Mouse (Mus musculus) heart, embryonic 14.5 days (tissue): ENCODE data around the gene Fam53b. TPM values are rescaled to one million over a fixed set of nuclear protein-coding genes. Genes with fewer than 3 reads are reported as not detected.

ENCODE experiments used
- ATAC-seq: fragments of 200-750 bp; cut with Nextera tagmentation; 2 replicates; pipeline ENCODE4 v1.8.0; 2017; ENCODE audit warnings: low read depth, moderate TSS enrichment; ENCODE audit not compliant: insufficient number of reproducible peaks, insufficient read depth, low FRiP score
- H3K27ac ChIP-seq, 2 experiments: fragments of 200-500 bp in 1 of 2; fragments of 300-500 bp in 1 of 2; sonication (generic) in 1 of 2; replicated peaks in 1 of 2; 2 replicates each; pipeline ENCODE4 v1.5.1; 2012 to 2014; ENCODE audit warnings: low read depth in 2 of 2, low read length in 2 of 2, control low read depth in 1 of 2, mild to moderate bottlenecking in 1 of 2, mixed read lengths in 1 of 2; ENCODE audit not compliant: control insufficient read depth in 1 of 2, insufficient read depth in 1 of 2
- H3K27me3 ChIP-seq: fragments of 300-500 bp; sonication (generic); 2 replicates; pipeline ENCODE4 v1.6.1; 2014; ENCODE audit warnings: mild to moderate bottlenecking, low read length, control low read depth; ENCODE audit not compliant: control insufficient read depth, insufficient read depth
- H3K36me3 ChIP-seq: fragments of 300-500 bp; sonication (generic); 2 replicates; pipeline ENCODE4 v1.6.1; 2014; ENCODE audit warnings: mild to moderate bottlenecking, control low read depth, low read length, mixed read lengths; ENCODE audit not compliant: control insufficient read depth, insufficient read depth
- H3K4me1 ChIP-seq, 2 experiments: fragments of 200-500 bp in 1 of 2; fragments of 300-500 bp in 1 of 2; sonication (generic) in 1 of 2; 2 replicates each; pipeline ENCODE4 v1.6.1; 2012 to 2014; ENCODE audit warnings: low read length in 2 of 2, control low read depth in 1 of 2, mixed read lengths in 1 of 2; ENCODE audit not compliant: control insufficient read depth in 2 of 2, insufficient read depth in 2 of 2
- H3K4me2 ChIP-seq: fragments of 300-500 bp; sonication (generic); 2 replicates; pipeline ENCODE4 v1.6.1; 2014; ENCODE audit warnings: mild to moderate bottlenecking, low read length
- H3K4me3 ChIP-seq, 2 experiments: fragments of 200-500 bp in 1 of 2; fragments of 300-500 bp in 1 of 2; sonication (generic) in 1 of 2; 2 replicates each; pipeline ENCODE4 v1.5.1; 2012 to 2014; ENCODE audit warnings: low read length in 2 of 2, mild to moderate bottlenecking in 2 of 2, control low read depth in 1 of 2, low read depth in 1 of 2, moderate library complexity in 1 of 2; ENCODE audit not compliant: control insufficient read depth in 1 of 2, insufficient read depth in 1 of 2
- H3K9ac ChIP-seq: fragments of 300-500 bp; sonication (generic); 2 replicates; pipeline ENCODE4 v1.6.1; 2014; ENCODE audit warnings: mild to moderate bottlenecking, low read length
- H3K9me3 ChIP-seq: fragments of 300-500 bp; sonication (generic); 2 replicates; pipeline ENCODE4 v1.6.1; 2016; ENCODE audit warnings: low read length, control low read depth; ENCODE audit not compliant: control insufficient read depth
- WGBS: fragments of 180-500 bp; shearing (Covaris S2); extraction: QIAGEN DNeasy Blood & Tissue Kit; methylation state at CpG from one replicate; pipeline ENCODE4 v1.1.7; 2014; 5-methylcytosine and 5-hydroxymethylcytosine counted together
- polyA plus RNA-seq: library from polyadenylated mRNA; unstranded; fragments of >200 nt; fragmentation: Nextera tagmentation; extraction: Ambion mirVana; gene quantifications from 2 replicates; pipeline ENCODE4 v1.2.1, GENCODE M21; 2014

Fam53b gene
- polyA plus RNA-seq, 1 experiment from 2014 or later: 15.4 TPM

DNA sequence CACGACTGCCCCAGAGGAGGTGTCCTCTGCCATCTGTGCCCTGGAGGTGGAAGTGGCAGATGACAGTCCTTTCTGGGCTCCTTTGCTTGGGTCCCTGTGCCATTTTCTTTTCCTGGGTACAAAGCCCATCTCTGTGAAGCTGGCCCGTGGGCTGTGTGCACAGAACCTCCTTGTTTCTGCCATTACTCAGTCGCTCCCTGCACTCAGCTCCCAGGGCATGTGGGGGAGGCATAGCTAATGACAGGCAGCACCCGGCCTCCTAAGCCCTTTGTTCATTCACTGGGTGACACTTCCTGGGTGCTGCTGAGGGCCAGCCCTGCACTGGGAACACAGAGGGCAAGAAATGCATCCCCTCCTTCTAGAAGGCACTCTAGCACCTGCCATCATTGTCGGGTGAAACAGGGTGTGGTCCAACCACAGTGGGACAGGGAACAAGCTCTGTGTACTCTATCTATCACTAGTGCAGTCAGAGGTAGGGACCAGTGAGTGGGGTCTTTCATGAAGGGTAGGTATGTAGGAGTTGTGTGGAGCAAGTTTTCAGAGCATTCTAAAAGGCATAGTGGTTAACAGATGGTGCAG, 111.1 kb downstream of the Fam53b start:
- Histone ChIP-seq H3K4me1 (peaks cover 3 to 8% of the 10 kb centered on the region in 2 experiments; a peak in 2 of 4 replicates), H3K36me3 (no peaks in the 10 kb centered on the region), H3K27ac (no peak overlapping the region), H3K9ac (no peak overlapping the region), H3K9me3 (no peaks in the 10 kb centered on the region), H3K27me3 (no peaks in the 10 kb centered on the region), H3K4me2 (no peak overlapping the region), H3K4me3 (no peak overlapping the region)
- WGBS: 78% methylated on average over 5 of the region's 5 CpGs
- no peak for ATAC-seq

- Histone ChIP-seq H3K27ac (no peak overlapping the region), H3K4me1 (peaks cover 3 to 8% of the 10 kb centered on the region in 2 experiments; a peak in 2 of 4 replicates), H3K36me3 (no peaks in the 10 kb centered on the region), H3K27me3 (no peaks in the 10 kb centered on the region), H3K9ac (no peak overlapping the region), H3K9me3 (no peaks in the 10 kb centered on the region), H3K4me2 (no peak overlapping the region), H3K4me3 (no peak overlapping the region)
- no peak for ATAC-seq
- WGBS: 86% methylated on average over 3 of the region's 3 CpGs
Measured at GRCm38 (mm10) chr7:132702024-132702423, 111.7 kb downstream of the Fam53b start.

- peaks cover 3 to 8% of the 10 kb centered on the region in 2 experiments; a peak in 2 of 4 replicates for H3K4me1 ChIP-seq
- no peaks in the 10 kb centered on the region for H3K36me3 ChIP-seq
- H3K9ac ChIP-seq: no peak overlapping the region
- H3K27ac ChIP-seq: no peak overlapping the region
- WGBS: 76% methylated on average over 3 of the region's 3 CpGs
- H3K4me2 ChIP-seq: no peak overlapping the region
- no peaks in the 10 kb centered on the region for H3K27me3 ChIP-seq
- no peaks in the 10 kb centered on the region for H3K9me3 ChIP-seq
- ATAC-seq: no peak
- no peak overlapping the region for H3K4me3 ChIP-seq
Measured at GRCm38 (mm10) chr7:132701412-132701811, 112.3 kb downstream of the Fam53b start.

GRCm38 (mm10) chr7:132700107-132700506, 113.6 kb downstream of the Fam53b start:
- no peak overlapping the region for H3K9ac ChIP-seq
- H3K9me3 ChIP-seq: no peaks in the 10 kb centered on the region
- no peak overlapping the region for H3K27ac ChIP-seq
- H3K4me2 ChIP-seq: no peak overlapping the region
- ATAC-seq: no peak
- H3K4me3 ChIP-seq: no peak overlapping the region
- H3K27me3 ChIP-seq: no peaks in the 10 kb centered on the region
- H3K4me1 ChIP-seq: peaks cover 3 to 8% of the 10 kb centered on the region in 2 experiments; a peak in 2 of 4 replicates
- WGBS: 79% methylated on average over 4 of the region's 4 CpGs
- H3K36me3 ChIP-seq: no peaks in the 10 kb centered on the region

DNA sequence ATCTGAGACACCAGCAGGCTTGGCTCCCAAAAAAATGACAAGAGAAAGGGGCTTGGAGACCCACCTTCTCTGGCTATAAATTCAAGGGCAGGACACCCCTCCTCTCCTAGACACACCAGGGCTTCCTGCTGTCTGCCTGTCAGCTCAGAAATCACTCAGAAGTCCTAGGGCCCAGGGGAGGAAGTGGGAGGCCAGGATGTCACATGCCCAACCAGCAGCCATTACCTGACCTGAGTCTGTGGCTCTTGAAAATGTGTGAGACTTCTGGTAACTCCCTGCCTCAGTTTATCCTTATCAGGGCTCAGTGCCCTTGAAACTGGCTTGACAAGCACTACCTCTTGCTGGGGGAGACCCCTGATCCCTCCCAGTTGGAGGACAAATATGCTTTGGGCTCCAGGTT, 114.0 kb downstream of the Fam53b start:
- Histone ChIP-seq H3K9ac (no peak overlapping the region), H3K27ac (no peak overlapping the region), H3K27me3 (no peaks in the 10 kb centered on the region), H3K4me1 (peaks cover 3 to 8% of the 10 kb centered on the region in 2 experiments; a peak in 2 of 4 replicates), H3K4me3 (no peak overlapping the region), H3K4me2 (no peak overlapping the region), H3K9me3 (peaks cover 2% of the 10 kb centered on the region; the same call in 1 of the 2 replicates), H3K36me3 (no peaks in the 10 kb centered on the region)
- ATAC-seq: no peak

- no peak overlapping the region for H3K4me3 ChIP-seq
- 78% methylated on average over 4 of the region's 4 CpGs for WGBS
- peaks cover 3% of the 10 kb centered on the region; the same call in 1 of the 2 replicates for H3K9me3 ChIP-seq
- no peak overlapping the region for H3K27ac ChIP-seq
- ATAC-seq: no peak
- H3K4me1 ChIP-seq: peaks cover 3 to 8% of the 10 kb centered on the region in 2 experiments; a peak in 2 of 4 replicates
- no peaks in the 10 kb centered on the region for H3K27me3 ChIP-seq
- no peak overlapping the region for H3K4me2 ChIP-seq
- H3K9ac ChIP-seq: no peak overlapping the region
- H3K36me3 ChIP-seq: no peaks in the 10 kb centered on the region
Measured at GRCm38 (mm10) chr7:132699165-132699564, 114.5 kb downstream of the Fam53b start.

GRCm38 (mm10) chr7:132698737-132699136, 114.9 kb downstream of the Fam53b start:
- Histone ChIP-seq H3K4me3 (no peak overlapping the region), H3K4me2 (no peak overlapping the region), H3K9ac (no peak overlapping the region), H3K9me3 (peaks cover 3% of the 10 kb centered on the region; the same call in 1 of the 2 replicates), H3K4me1 (peaks cover 3 to 8% of the 10 kb centered on the region in 2 experiments; a peak in 2 of 4 replicates), H3K27ac (no peak overlapping the region), H3K36me3 (no peaks in the 10 kb centered on the region), H3K27me3 (no peaks in the 10 kb centered on the region)
- ATAC-seq: no peak
- 76% methylated on average over 4 of the region's 4 CpGs for WGBS
